Mouse (Mus musculus) WW6 (cell line): ENCODE results near the gene Lsm8.
"Not testable (repeated sequence)": the region's sequence is repeated elsewhere in the genome, so short reads cannot be mapped to it uniquely, and the experiment has no call there.

Experiments
- DNase-seq: peaks from one replicate; pipeline ENCODE4 v3.0.0-alpha.2; 2013; ENCODE audit warnings: low read depth, low spot score

Gene Lsm8

GRCm38 (mm10) chr6:18848051-18848701, at the start of gene Lsm8:
Gene Lsm8 (plus strand): TSS chr6:18848579.
- peak; percentile 86 for DNase-seq

- no peak for DNase-seq
Measured at GRCm38 (mm10) chr6:18800869-18801511, 47.4 kb upstream of the Lsm8 start.

- DNase-seq, result no peak
Measured at GRCm38 (mm10) chr6:18812623-18813022, 35.8 kb upstream of the Lsm8 start.

GRCm38 (mm10) chr6:18815606-18816005, 32.8 kb upstream of the Lsm8 start:
- DNase-seq, result no peak

- peak; percentile 7 for DNase-seq
Measured at GRCm38 (mm10) chr6:18819343-18819742, 29.0 kb upstream of the Lsm8 start.

GRCm38 (mm10) chr6:18820246-18820645, 28.1 kb upstream of the Lsm8 start:
- DNase-seq, result no peak

- no peak for DNase-seq
Measured at GRCm38 (mm10) chr6:18822812-18823211, 25.6 kb upstream of the Lsm8 start.

- DNase-seq, result no peak
Measured at GRCm38 (mm10) chr6:18832958-18833357, 15.4 kb upstream of the Lsm8 start.

- DNase-seq, result not testable (repeated sequence)
Measured at GRCm38 (mm10) chr6:18844529-18844928, 3.9 kb upstream of the Lsm8 start.

- DNase-seq, result not testable (repeated sequence)
Measured at GRCm38 (mm10) chr6:18845571-18845970, 2.8 kb upstream of the Lsm8 start.

GRCm38 (mm10) chr6:18848702-18849061, 303 bp downstream of the Lsm8 start:
- no peak for DNase-seq

- no peak for DNase-seq
Measured at GRCm38 (mm10) chr6:18855323-18855722, 6.9 kb downstream of the Lsm8 start.

GRCm38 (mm10) chr6:18856487-18857078, 8.2 kb downstream of the Lsm8 start:
- DNase-seq, result no peak

- no peak for DNase-seq
Measured at GRCm38 (mm10) chr6:18866018-18866417, 17.6 kb downstream of the Lsm8 start, which contains the start of gene Ankrd7. Gene Ankrd7 (plus strand): TSS chr6:18866318.

GRCm38 (mm10) chr6:18889030-18889429, 40.7 kb downstream of the Lsm8 start:
- no peak for DNase-seq

GRCm38 (mm10) chr6:18894142-18894541, 45.8 kb downstream of the Lsm8 start:
- no peak for DNase-seq
